Mouse (Mus musculus) forebrain, postnatal 0 days (tissue): ENCODE measurements around the gene Xcl1. TPM values are rescaled to one million over a fixed set of nuclear protein-coding genes. Genes with fewer than 3 reads are reported as not detected.

ENCODE experiments used
- ATAC-seq: fragments of 200-750 bp; cut with Nextera tagmentation; 2 replicates; pipeline ENCODE4 v1.8.0; 2017; ENCODE audit warnings: mild to moderate bottlenecking, moderate library complexity
- DNase-seq: peaks from one replicate; pipeline ENCODE4 v3.0.0-alpha.2; 2015
- H3K27ac ChIP-seq: fragments of 300-500 bp; sonication (generic); 2 replicates; pipeline ENCODE4 v1.5.1; 2014; ENCODE audit warnings: low read depth, mild to moderate bottlenecking, antibody characterized with exemption, low read length, moderate library complexity, mixed read lengths
- H3K27me3 ChIP-seq: fragments of 300-500 bp; sonication (generic); 2 replicates; pipeline ENCODE4 v1.6.1; 2014; ENCODE audit warnings: mild to moderate bottlenecking, low read length, mixed read lengths; ENCODE audit not compliant: insufficient read depth
- H3K36me3 ChIP-seq: fragments of 300-500 bp; sonication (generic); 2 replicates; pipeline ENCODE4 v1.6.1; 2014; ENCODE audit warnings: mild to moderate bottlenecking, moderate library complexity; ENCODE audit not compliant: insufficient read depth
- H3K4me1 ChIP-seq: fragments of 300-500 bp; sonication (generic); 2 replicates; pipeline ENCODE4 v1.6.1; 2014; ENCODE audit warnings: antibody characterized with exemption; ENCODE audit not compliant: insufficient read depth
- H3K4me2 ChIP-seq: fragments of 300-500 bp; sonication (generic); 2 replicates; pipeline ENCODE4 v1.6.1; 2014; ENCODE audit warnings: low read depth, mild to moderate bottlenecking, moderate library complexity
- H3K4me3 ChIP-seq: fragments of 300-500 bp; sonication (generic); 2 replicates; pipeline ENCODE4 v1.5.1; 2014; ENCODE audit warnings: low read depth, low read length, mixed read lengths
- H3K9ac ChIP-seq: fragments of 300-500 bp; sonication (generic); 2 replicates; pipeline ENCODE4 v1.6.1; 2014; ENCODE audit warnings: mild to moderate bottlenecking
- H3K9me3 ChIP-seq: fragments of 300-500 bp; sonication (generic); 2 replicates; pipeline ENCODE4 v1.6.1; 2016; ENCODE audit warnings: low read length
- CTCF ChIP-seq: sonication (generic); IDR thresholded peaks from 2 replicates; pipeline ENCODE4 v1.5.1; 2016; ENCODE audit warnings: antibody characterized with exemption, control low read depth, low read depth
- WGBS: fragments of 180-500 bp; shearing (Covaris S2); extraction: QIAGEN DNeasy Blood & Tissue Kit; methylation state at CpG from one replicate; pipeline ENCODE4 v1.1.7; 2014; 5-methylcytosine and 5-hydroxymethylcytosine counted together
- polyA plus RNA-seq: library from polyadenylated mRNA; unstranded; fragments of >200 nt; fragmentation: Nextera tagmentation; extraction: Ambion mirVana; gene quantifications from 2 replicates; pipeline ENCODE4 v1.2.1, GENCODE M21; 2015
- total RNA-seq: library from RNA; depleted of rRNA; stranded (reverse); fragments of >200 nt; gene quantifications from 2 replicates; pipeline ENCODE4 v1.2.3, GENCODE M21; 2014

The Xcl1 gene
- total and polyA plus RNA-seq, 2 experiments from 2014 or later, result not detected

DNA sequence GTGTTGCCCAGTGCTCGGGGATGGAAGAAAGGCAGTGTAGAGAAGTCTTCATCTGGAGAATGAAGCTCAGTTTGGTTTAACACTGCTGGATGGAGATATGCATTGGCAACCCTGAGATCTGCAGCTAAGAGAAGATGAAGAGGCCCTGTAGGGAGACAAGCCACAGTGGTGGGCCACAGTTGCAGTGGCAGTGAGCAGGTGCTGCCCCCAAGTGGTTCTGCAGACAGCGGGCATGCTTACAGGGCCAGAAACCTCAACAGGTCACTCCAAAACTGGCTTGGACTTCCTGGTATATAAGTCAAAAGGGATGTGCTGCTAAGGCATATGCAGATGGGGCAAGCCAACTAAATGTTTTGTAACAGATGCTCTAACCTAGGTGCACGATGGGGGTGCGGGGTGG is 30.3 kb downstream of the Xcl1 start:
- Histone ChIP-seq H3K27ac (no peak overlapping the region), H3K36me3 (no peaks in the 10 kb centered on the region), H3K4me1 (no peaks in the 10 kb centered on the region), H3K9me3 (no peaks in the 10 kb centered on the region), H3K4me3 (no peak overlapping the region), H3K9ac (no peak overlapping the region), H3K27me3 (no peaks in the 10 kb centered on the region), H3K4me2 (no peak overlapping the region)
- 58% methylated on average over 4 of the region's 4 CpGs for WGBS
- ATAC-seq (peak; percentile 51; the same call in 1 of the 2 replicates), DNase-seq (peak; percentile 43)
- TF ChIP-seq CTCF, result peak; percentile 70

DNA sequence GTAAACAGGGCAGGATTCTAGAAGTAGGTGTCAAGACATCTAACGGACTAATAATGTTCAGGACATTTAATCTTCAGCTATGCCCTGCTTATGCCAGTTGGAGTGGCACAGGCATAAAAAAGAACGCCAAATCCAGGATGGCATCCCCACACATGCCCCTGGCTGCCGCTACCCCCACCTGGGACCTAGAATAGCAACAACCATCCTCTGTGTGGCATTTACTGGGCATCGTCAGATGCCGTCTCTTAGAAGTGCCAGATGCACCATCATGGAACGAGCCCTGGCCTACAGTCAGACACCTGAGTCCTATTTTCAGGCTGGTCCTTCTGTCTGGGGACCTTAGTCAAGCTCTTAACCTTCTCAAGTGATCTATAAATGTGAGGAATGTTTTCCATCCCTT is 34.6 kb downstream of the Xcl1 start:
- Histone ChIP-seq H3K4me3 (no peak overlapping the region), H3K9ac (no peak overlapping the region), H3K4me2 (no peak overlapping the region), H3K4me1 (no peaks in the 10 kb centered on the region), H3K9me3 (no peaks in the 10 kb centered on the region), H3K27me3 (no peaks in the 10 kb centered on the region), H3K27ac (no peak overlapping the region), H3K36me3 (no peaks in the 10 kb centered on the region)
- ATAC-seq, result no peak
- WGBS, result 82% methylated on average over 6 of the region's 6 CpGs
- DNase-seq, result no peak
- no peak for TF ChIP-seq CTCF

DNA sequence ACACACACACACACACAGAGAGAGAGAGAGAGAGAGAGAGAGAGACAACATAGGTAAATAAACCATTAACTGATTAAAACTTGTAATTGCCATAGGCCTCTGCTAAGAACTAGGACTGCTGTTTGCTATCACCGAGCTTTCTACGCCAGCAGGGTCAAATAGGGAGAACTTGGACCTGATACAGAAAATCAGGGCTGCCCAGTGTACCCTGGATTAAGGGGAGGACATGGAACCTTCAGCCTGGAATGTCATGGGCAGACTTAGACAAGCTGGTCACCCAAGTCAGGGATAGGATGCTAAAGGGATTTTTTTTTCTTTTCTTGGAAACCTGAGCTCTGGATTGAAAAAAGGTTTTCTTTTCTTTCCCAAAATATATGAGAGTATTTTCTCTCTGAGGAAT is 35.1 kb downstream of the Xcl1 start:
- no peaks in the 10 kb centered on the region for H3K9me3 ChIP-seq
- 78% methylated on average over 2 of the region's 2 CpGs for WGBS
- no peak for TF ChIP-seq CTCF

DNA sequence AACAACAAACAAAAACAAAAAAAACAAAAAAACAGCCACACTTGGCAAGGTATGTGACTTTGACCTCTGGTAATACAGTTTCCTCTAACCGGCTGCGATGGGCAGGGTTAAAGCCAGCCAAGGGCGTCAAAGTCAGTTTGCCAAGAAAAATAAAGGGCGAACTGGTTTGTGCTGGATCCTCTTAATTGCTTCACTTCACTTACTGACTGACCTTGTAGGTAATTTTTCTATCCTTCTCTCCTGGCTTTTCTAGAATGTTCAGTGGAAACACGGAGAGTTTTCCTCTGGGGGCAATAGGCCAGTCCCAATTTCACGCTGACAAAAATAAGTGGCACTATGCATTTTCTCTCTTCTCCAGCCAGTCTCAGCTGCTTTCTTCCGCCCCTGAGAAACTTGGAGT is 35.8 kb downstream of the Xcl1 start:
- Histone ChIP-seq H3K27ac (peak overlapping the region; percentile 92; the same call in 1 of the 2 replicates), H3K4me2 (peak overlapping the region; percentile 66), H3K9me3 (no peaks in the 10 kb centered on the region), H3K27me3 (no peaks in the 10 kb centered on the region), H3K9ac (peak overlapping the region; percentile 79), H3K36me3 (no peaks in the 10 kb centered on the region), H3K4me1 (no peaks in the 10 kb centered on the region), H3K4me3 (peak overlapping the region; percentile 48)
- no peak for TF ChIP-seq CTCF
- WGBS, result 31% methylated on average over 7 of the region's 7 CpGs
- no peak for DNase-seq
- no peak for ATAC-seq

More for the DNA sequence above, 35.1 kb downstream of the Xcl1 start:
- H3K4me2 ChIP-seq, result no peak overlapping the region
- H3K27ac ChIP-seq, result no peak overlapping the region
- ATAC-seq (no peak), DNase-seq (no peak)
- H3K4me1 ChIP-seq, result no peaks in the 10 kb centered on the region
- H3K9ac ChIP-seq, result no peak overlapping the region
- H3K27me3 ChIP-seq, result no peaks in the 10 kb centered on the region
- no peaks in the 10 kb centered on the region for H3K36me3 ChIP-seq
- no peak overlapping the region for H3K4me3 ChIP-seq

DNA sequence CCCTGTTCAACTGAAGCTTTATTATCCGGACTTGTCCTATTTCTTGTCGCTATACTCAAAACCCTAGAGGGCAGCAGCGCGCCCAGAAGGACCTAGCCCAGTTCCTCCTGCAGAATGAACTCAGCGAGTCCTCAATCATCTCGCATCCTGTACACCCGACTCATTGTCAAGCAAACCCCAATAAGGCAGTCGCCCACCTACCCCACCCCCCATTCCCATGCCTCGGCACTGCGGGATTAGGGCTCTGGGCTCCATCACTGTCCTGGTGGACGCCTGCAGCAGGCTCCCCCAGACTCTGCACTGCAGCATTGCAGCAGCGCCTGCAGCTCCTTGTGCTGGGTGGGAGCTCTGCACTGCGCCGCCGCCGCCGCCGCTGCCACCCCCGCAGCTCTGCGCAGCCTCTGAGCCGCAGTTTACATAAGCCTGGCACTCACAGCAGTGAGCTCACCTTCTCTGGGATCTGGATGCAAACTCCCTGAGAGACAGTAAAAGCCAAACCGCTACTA is 36.4 kb downstream of the Xcl1 start:
- ATAC-seq, result peak; percentile 98
- Histone ChIP-seq H3K36me3 (no peaks in the 10 kb centered on the region), H3K27ac (peak overlapping the region; percentile 92), H3K9me3 (no peaks in the 10 kb centered on the region), H3K9ac (peak overlapping the region; percentile 79), H3K4me1 (no peaks in the 10 kb centered on the region), H3K4me3 (peak overlapping the region; percentile 48), H3K4me2 (peak overlapping the region; percentile 66), H3K27me3 (no peaks in the 10 kb centered on the region)
- DNase-seq, result peak; percentile 93
- TF ChIP-seq CTCF, result peak; percentile 79
- WGBS, result under 1% methylated on average over 22 of the region's 22 CpGs

DNA sequence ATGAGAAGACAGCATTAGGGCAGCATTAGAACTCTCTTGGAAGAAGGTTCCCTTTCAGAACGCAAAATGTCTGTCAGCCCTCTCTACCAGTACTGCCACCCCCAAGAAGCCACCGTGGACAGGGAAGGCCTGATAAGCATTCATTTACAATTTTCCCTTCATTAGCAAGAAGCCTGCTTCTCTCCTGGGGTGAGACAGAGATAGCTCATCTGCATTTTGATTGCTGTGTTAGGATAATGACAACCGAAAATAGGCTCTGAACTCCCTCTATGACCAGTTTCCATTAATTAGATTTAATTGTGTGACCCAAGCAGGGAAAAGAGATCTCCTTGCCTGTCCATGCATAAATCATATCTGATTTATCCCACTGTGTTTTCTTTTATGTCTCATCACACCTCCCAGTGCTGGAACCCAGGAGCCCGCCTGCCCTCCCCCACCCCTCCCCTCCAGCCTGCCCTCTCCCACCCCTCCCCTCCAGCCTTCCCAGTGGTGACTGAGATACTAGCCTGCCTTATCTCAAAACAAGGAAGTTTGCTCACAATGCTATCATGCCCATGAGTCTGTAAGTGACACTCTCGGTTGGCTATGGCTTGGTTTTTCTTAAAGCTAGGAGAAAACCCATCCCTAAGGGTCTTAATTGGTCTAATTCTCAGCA is 38.0 kb downstream of the Xcl1 start:
- ATAC-seq (no peak), DNase-seq (no peak)
- 43% methylated on average over 5 of the region's 5 CpGs for WGBS

More for the DNA sequence above, 38.0 kb downstream of the Xcl1 start:
- H3K27me3 ChIP-seq, result no peaks in the 10 kb centered on the region
- no peaks in the 10 kb centered on the region for H3K4me1 ChIP-seq
- no peak overlapping the region for H3K27ac ChIP-seq
- H3K36me3 ChIP-seq, result no peaks in the 10 kb centered on the region
- no peak for TF ChIP-seq CTCF
- no peaks in the 10 kb centered on the region for H3K9me3 ChIP-seq
- no peak overlapping the region for H3K4me2 ChIP-seq
- H3K9ac ChIP-seq, result no peak overlapping the region
- no peak overlapping the region for H3K4me3 ChIP-seq
